Mouse (Mus musculus): ENCODE data around the gene Hsp90ab1.

GRCm38 (mm10) chr17:45595736-45596390 lies 22.8 kb upstream of the Hsp90ab1 start:
- TF ChIP-seq POLR2A (IDR thresholded peaks at IDR 0.05; ENCODE audit: borderline replicate concordance, extremely low read depth, insufficient read depth, insufficient read length, poor library complexity, severe bottlenecking) (no peak), CTCF (IDR thresholded peaks at IDR 0.05; ENCODE audit: borderline replicate concordance, extremely low read depth, insufficient read depth, insufficient read length) (no peak)

Measured in brain, embryonic 14.5 days (tissue).